Mouse (Mus musculus): ENCODE measurements around the gene Cmbl.
A peak's percentile ranks its signal among the peaks of the same experiment; 100 is the strongest.
"Not testable (repeated sequence)": the region's sequence is repeated elsewhere in the genome, so short reads cannot be mapped to it uniquely, and the experiment has no call there.

Cmbl gene

DNA sequence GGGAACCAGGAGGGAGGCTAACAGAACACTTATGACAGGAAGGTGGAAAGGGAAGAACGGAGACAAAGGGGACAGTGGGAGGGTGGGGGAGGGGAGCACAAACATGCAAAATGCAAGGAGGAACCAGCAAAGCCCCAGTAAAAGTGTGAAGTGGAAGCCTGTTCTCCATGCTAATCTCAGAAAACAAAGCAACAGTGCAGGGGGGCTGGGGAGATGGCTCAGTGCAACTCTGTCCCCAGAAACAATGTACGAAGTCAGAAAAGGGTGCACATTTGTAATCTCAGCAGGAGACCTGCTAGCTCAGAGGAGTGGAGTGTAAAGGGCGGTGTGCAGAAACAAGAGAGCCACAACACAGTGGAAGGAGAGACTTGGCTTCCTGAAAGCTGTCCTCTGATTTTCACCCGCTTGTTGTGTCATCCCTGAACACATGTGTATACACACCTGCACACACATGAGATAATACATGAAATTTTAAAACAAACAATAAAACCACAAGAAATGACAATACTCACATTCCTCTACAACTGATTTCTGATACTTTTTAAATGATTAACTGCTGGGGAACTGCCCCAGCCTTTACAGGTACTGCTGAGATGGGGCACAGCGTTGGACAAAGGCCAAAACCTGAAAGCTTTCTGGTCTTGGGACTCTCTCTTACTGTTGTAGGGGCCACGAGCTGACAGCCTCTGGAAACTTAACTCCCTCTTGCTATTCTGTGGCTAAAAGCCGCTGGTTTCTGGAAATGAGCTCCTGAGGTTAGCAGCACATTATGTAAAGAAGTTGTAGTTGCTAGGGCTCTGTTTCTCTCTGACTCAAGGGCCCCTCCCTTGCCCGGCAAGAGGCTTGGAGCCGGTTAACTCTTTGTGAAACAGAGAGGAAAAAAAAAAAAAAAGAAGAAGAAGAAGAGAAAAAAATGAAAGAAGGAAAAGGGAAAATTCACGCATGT is 22.9 kb upstream of the Cmbl start:
- peak; percentile 81 for DNase-seq (ENCODE audit: low read depth)

DNA sequence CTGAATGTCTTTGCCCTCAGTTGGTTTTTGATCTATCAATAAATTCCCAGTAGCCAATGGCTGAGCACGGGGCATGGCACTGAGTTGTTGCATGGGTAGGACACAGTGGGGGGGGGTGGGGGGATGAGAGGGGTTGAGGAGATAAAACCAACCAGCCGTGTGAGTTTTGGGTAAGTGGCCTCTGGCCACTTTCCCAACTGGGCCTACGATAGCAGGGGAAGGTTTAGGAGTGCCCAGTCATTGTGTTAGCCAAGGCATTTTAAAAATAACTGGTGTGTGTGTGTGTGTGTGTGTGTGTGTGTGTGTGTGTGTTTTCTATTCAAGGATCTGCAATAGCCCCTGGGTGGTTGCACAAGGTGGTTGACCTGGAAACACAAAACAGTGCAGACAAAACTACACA is 21.9 kb upstream of the Cmbl start:
- DNase-seq (ENCODE audit: low read depth): peak; percentile 50

DNA sequence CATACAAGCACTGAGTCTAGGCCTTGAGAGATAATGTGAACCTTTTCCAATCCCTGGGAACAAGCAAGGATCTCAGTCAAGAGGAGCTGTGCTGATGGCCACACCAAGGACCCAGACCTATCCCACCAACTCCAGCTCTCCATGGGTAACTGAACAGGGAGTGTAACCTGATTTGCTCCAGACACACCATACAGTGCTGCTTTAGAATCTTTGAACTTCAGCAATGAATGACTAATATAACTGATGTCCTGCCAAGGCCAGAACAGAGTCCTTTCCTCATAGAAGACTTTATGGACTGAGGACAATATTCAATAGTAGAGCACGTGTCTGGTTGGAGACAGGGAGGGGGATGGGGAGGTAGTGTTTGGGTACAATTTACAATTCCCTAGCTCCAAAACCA is 20.1 kb upstream of the Cmbl start:
- DNase-seq (ENCODE audit: low read depth): no peak

DNA sequence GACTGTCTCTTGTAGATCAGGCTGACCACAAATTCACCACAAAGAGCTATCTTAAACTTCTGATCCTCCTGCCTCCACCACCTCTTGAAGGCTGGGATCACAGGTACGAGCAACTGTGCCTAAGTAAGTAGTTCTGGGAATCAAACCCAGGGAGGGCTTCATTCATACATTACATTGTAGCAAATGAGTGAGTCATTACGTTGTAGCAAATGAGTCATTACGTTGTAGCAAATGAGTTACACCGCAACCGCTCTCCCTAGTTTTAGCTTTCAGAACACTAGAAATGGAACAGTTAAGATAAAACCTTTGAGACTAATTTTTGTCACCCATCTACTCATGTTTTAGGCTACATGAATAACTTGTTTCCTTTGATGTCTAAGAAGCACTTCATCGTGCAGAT is 18.9 kb upstream of the Cmbl start:
- DNase-seq (ENCODE audit: low read depth): peak; percentile 66

GRCm38 (mm10) chr15:31547421-31547820 is 17.8 kb upstream of the Cmbl start:
- DNase-seq (ENCODE audit: low read depth): peak; percentile 54

DNA sequence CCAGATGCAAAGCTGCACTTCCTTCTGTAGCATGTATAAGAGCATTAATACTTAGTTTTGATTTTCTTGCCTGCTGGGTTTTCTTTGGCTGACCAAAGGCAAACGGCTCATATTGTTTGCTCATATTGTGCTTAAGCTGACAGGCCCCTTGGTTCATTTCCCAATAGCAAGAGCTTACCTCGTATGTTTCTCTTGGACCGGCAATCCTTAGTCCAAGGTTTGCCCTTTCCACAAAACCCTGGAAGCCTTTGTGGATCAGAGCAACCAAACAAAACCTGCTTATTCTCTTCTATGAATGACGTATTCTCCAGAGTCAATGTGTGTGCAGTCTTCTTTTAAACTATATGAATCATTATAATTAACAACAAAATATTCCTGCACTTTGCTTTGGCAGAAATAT is 14.8 kb upstream of the Cmbl start:
- no peak for DNase-seq (ENCODE audit: low read depth)

GRCm38 (mm10) chr15:31554855-31555254 is 10.3 kb upstream of the Cmbl start:
- no peak for DNase-seq (ENCODE audit: low read depth)

DNA sequence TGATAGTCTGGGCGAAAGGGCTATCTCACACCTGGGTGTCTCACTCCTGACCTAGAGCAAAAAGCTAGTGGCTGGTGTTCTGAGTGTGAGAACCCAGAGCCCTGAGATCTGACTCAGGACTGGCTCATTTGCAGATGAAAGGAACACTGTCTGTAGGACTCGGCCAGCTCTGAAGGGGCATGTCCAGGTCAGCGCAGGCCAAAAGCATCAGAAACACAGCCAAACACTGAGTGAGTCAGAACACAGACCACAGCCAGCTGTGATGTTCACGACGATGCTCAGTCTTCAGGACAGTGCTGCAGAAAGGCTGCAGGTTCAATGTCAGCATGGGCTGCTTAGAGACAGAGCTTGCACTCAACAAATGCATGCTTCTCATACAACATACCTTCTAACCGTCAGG is 3.8 kb upstream of the Cmbl start:
- no peak for DNase-seq (ENCODE audit: low read depth)

DNA sequence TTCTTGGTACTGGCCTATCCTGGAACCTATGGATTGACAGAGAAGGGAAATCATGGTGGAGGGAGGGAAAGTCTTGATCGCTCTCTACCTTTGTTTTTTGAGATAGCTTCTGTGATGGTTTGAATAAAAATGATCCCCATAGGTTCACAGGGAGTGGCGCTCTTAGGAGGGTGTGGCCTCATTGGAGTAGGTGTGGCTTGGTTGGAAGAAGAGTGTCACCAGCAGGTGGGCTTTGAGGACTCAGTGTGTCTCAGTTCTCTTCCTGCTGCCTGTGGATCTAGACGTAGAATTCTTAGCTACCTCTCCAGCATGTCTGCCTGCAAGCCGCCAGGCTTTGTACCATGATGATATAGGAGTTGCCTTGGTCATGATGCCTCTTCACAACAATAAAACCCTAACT is 3.2 kb upstream of the Cmbl start:
- no peak for DNase-seq (ENCODE audit: low read depth)

DNA sequence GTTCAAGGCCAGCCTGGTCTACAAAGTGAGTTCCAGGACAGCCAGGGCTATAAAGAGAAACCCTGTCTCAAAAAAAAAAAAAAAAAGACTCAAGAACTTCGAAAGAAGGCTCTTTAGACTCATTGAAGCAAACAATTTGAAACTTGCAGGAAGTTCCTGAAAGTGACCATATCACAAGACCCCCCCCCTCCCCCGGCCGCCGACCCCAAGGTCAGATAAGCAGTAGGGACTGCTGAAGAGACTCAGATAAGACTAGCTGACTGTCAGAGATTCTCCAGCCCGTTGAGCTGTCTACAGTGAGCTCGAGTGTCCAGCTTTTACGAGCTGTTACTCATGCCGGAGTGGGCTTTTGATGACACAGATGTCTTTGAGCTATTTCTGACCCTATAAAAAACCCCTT is 2.3 kb upstream of the Cmbl start:
- no peak for DNase-seq (ENCODE audit: low read depth)

DNA sequence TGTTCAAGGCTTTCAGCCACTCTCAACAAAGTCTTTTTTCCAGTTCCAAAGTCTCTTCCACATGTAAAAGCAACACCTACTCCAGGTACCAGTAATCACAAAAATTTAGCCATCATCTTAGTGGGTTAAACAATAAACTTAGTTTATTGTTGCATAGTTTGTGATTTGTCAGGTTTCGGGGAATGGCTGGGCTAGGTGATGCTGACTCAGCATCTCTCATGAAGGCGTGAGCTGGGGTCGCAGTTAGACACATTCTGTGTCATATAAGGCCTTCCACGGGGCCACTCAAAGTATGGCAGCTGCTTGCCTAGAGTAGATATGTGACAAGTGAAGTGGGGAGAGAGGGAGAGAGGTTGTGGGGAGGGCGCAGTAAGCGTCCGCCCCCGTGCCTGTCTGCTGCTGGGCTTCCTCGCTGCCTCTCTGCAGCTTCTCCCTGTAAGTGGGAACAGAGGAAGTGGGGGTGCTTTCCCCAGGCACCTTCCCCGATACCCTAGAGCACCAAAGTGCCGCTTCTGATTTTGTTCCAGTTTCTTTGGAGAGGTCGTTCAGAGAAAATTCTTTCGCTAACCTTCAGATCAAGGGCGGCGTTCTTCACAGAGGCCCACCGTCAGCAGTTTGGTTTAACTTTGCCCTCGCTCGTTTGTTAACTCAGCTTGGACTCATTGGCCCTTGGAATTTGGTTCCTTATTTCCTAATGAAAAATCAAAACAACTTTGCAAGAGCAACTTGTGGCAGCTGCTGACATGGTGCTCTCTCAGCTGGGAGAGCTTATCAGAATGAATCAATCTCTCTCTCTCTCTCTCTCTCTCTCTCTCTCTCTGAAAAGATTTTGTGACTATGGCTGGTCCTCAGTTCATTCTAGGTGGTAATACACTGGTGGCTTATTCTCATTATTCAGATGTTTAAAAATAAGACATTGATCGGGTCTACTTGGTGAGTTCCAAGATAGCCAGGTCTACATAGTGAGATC is 1.3 kb upstream of the Cmbl start:
- no peak for DNase-seq (ENCODE audit: low read depth)

- no peak for DNase-seq (ENCODE audit: low read depth)
Measured at GRCm38 (mm10) chr15:31565786-31566185, 597 bp downstream of the Cmbl start.

DNA sequence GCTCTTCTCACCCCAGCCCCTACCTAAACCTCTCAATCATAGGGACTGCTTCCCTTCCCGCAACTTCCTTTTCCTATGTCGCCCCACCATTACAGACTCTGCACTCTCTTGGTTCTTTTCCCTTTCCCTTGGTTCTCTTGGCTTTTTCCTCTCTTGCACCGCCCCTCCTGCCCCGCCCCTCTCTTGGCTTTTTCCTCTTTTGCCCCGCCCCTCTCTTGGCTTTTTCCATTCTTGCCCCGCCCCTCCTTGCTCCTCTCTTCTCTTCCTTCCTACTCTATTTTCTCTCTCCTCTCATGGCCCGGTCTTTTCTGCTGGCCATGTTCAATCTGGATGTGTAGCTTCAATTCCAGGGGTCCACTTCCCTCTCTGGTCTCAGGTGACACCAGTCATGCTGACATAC is 2.2 kb downstream of the Cmbl start:
- no peak for DNase-seq (ENCODE audit: low read depth)

GRCm38 (mm10) chr15:31568581-31568996 is 3.4 kb downstream of the Cmbl start:
- no peak for DNase-seq (ENCODE audit: low read depth)

DNA sequence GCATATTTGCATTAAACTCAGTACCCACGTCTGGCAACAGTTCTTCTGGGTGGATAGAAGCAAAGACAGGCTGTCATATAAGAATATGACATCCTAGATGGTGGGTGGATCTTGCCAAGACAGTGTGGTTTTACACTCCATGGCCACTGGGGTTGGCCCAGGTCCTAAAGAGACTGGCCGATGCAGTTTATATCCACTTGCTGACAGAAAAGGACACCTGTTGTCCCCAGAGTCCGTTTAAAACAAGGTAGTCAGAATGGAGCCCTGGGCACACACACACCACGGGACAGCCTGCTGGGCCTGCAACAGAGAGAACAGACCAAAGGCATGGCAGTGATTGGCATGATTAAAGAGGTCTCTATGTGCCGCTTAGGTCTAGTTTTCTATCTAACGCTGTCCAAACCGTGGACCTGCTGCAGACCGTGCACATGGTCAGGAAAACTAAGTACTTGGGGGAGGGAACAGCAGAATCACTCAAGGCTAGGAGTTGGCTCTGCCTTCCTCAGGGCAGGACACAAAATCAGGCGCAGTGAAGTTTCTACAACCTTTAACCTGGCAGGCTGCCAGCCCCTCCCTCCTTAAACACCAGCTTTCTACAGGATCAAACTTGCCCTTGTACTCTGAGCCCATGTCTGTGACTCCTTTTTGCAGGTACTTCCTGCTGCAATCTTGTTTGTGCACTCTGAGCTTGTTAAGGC is 4.3 kb downstream of the Cmbl start:
- DNase-seq (ENCODE audit: low read depth): no peak

- DNase-seq (ENCODE audit: low read depth): no peak
Measured at GRCm38 (mm10) chr15:31570959-31571358, 5.8 kb downstream of the Cmbl start.

- DNase-seq (ENCODE audit: low read depth): no peak
Measured at GRCm38 (mm10) chr15:31571906-31572722, 6.9 kb downstream of the Cmbl start.

DNA sequence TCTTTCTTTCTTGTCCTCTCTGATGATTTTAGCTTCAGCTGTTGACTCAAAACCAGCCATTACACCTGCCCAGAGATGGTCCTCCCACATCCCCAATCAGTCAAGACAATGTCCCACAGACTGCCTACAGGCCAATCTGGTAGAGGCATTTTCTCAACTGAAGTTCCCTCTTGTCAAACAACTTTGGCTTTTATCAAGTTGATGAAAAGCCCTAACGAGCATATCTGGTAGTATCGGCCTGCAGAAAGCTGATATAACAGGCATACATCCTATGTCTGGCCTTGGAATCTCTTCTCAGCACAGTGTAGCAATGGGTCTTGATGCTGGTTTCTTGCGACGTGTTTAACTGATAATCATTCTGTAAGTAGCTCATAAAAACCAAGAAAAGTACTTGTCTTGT is 8.1 kb downstream of the Cmbl start:
- no peak for DNase-seq (ENCODE audit: low read depth)

DNA sequence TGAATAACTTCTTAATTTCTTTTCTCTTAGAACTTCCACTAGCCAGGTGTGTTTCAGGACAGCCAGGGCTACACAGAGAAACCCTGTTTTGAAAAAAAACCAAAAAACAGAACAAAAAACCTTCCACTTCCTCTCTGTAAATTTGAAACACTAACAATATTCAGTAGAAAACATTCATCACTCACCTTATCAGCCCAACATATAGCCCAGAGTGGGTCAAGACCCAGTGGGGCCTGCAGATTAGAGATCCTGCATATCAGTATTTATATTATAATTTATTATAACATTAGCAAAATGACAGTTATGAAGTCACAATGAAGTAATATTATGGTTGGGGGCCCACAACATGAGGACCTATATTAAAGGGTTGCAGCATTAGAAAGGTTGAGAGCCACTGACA is 8.5 kb downstream of the Cmbl start:
- no peak for DNase-seq (ENCODE audit: low read depth)

DNA sequence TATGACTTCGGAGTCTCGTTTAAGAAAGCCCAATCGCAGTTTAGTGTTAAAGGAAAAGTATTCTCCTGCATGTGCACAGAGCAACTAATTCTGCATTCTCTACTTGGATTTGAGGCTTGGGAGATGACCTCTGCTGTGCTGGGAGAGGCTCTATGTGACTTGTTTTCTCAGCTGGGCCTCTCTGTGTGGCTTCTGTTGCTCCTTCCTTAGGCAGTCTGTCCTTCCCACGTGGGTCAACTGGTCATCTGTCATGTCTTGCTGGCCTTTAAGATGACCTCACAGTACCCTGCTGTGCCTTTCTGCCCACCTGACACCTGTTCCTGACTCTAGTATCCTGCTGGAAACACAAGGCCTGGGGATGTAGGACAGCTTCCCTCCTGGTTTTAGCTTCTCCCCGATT is 10.9 kb downstream of the Cmbl start:
- no peak for DNase-seq (ENCODE audit: low read depth)

DNA sequence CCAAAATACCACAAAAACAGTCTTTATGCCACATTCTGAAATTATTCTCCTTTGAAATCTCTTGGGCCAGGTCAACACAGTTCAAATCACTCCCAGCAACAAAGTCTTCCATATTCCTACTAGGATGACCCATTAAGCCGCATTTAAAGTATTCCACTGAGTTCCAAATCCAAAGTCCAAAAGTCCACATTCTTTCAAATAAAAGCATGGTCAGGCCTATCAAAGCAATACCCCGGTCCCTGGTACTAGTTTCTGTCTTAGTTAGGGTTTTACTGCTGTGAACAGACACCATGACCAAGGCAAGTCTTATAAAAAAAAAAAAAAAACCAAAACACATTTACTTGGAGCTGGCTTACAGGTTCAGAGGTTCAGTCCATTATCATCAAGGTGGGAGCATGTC is 15.9 kb downstream of the Cmbl start:
- DNase-seq (ENCODE audit: low read depth): not testable (repeated sequence)
